Mouse (Mus musculus) limb, embryonic 15.5 days (tissue): ENCODE measurements around the gene Itga9. TPM values are rescaled to one million over a fixed set of nuclear protein-coding genes. Genes with fewer than 3 reads are reported as not detected.
A peak's percentile ranks its signal among the peaks of the same experiment; 100 is the strongest.

Experiments
- ATAC-seq: fragments of 200-750 bp; cut with Nextera tagmentation; 2 replicates; pipeline ENCODE4 v1.8.0; 2017; ENCODE audit warnings: low read depth, moderate TSS enrichment; ENCODE audit not compliant: insufficient number of reproducible peaks, low FRiP score, low TSS enrichment
- H3K27ac ChIP-seq: fragments of 300-500 bp; sonication (generic); 2 replicates; pipeline ENCODE4 v1.5.1; 2015; ENCODE audit warnings: moderate library complexity, mild to moderate bottlenecking, inconsistent platforms
- H3K27me3 ChIP-seq: fragments of 300-500 bp; sonication (generic); 2 replicates; pipeline ENCODE4 v1.6.1; 2015; ENCODE audit warnings: inconsistent platforms
- H3K36me3 ChIP-seq: fragments of 300-500 bp; sonication (generic); 2 replicates; pipeline ENCODE4 v1.6.1; 2015; ENCODE audit warnings: inconsistent platforms
- H3K4me1 ChIP-seq: fragments of 300-500 bp; sonication (generic); 2 replicates; pipeline ENCODE4 v1.6.1; 2015; ENCODE audit warnings: inconsistent platforms
- H3K4me2 ChIP-seq: fragments of 300-500 bp; sonication (generic); 2 replicates; pipeline ENCODE4 v1.6.1; 2015; ENCODE audit warnings: mild to moderate bottlenecking, inconsistent platforms
- H3K4me3 ChIP-seq: fragments of 300-500 bp; sonication (generic); 2 replicates; pipeline ENCODE4 v1.5.1; 2015; ENCODE audit warnings: mild to moderate bottlenecking, inconsistent platforms
- H3K9ac ChIP-seq: fragments of 300-500 bp; sonication (generic); 2 replicates; pipeline ENCODE4 v1.6.1; 2015; ENCODE audit warnings: inconsistent platforms
- H3K9me3 ChIP-seq: fragments of 300-500 bp; sonication (generic); 2 replicates; pipeline ENCODE4 v1.6.1; 2016; ENCODE audit warnings: inconsistent platforms
- WGBS: fragments of 180-500 bp; shearing (Covaris S2); methylation state at CpG from one replicate; pipeline ENCODE4 v1.1.7; 2015; 5-methylcytosine and 5-hydroxymethylcytosine counted together
- polyA plus RNA-seq: library from polyadenylated mRNA; unstranded; fragments of >200 nt; fragmentation: Nextera tagmentation; extraction: Ambion mirVana; gene quantifications from 2 replicates; pipeline ENCODE4 v1.2.1, GENCODE M21; 2015

Itga9 gene
- polyA plus RNA-seq, 1 experiment from 2014 or later, result 9.9 TPM

- H3K4me2 ChIP-seq, result no peak overlapping the region
- H3K4me1 ChIP-seq, result peaks cover 22% of the 10 kb centered on the region
- no peak overlapping the region for H3K27ac ChIP-seq
- 75% methylated on average over 12 of the region's 12 CpGs for WGBS
- H3K9ac ChIP-seq, result no peak overlapping the region
- H3K36me3 ChIP-seq, result peaks cover 14% of the 10 kb centered on the region
- no peaks in the 10 kb centered on the region for H3K9me3 ChIP-seq
- H3K4me3 ChIP-seq, result no peak overlapping the region
- no peaks in the 10 kb centered on the region for H3K27me3 ChIP-seq
- no peak for ATAC-seq
Measured at GRCm38 (mm10) chr9:118873031-118873430, 266.5 kb downstream of the Itga9 start.

GRCm38 (mm10) chr9:118873596-118873995 is 267.1 kb downstream of the Itga9 start:
- Histone ChIP-seq H3K36me3 (peaks cover 14% of the 10 kb centered on the region), H3K27me3 (no peaks in the 10 kb centered on the region), H3K4me1 (peaks cover 20% of the 10 kb centered on the region), H3K9ac (no peak overlapping the region), H3K27ac (no peak overlapping the region), H3K4me3 (no peak overlapping the region), H3K4me2 (no peak overlapping the region), H3K9me3 (no peaks in the 10 kb centered on the region)
- no peak for ATAC-seq
- WGBS, result 87% methylated on average over 3 of the region's 3 CpGs

GRCm38 (mm10) chr9:118875705-118876104 is 269.2 kb downstream of the Itga9 start:
- no peak overlapping the region for H3K27ac ChIP-seq
- peaks cover 20% of the 10 kb centered on the region for H3K4me1 ChIP-seq
- ATAC-seq, result 0 out of 2 replicates have a peak, but pooled peaks have one; percentile 35
- H3K4me3 ChIP-seq, result no peak overlapping the region
- no peak overlapping the region for H3K4me2 ChIP-seq
- no peaks in the 10 kb centered on the region for H3K9me3 ChIP-seq
- H3K27me3 ChIP-seq, result no peaks in the 10 kb centered on the region
- no peak overlapping the region for H3K9ac ChIP-seq
- WGBS, result 52% methylated on average over 4 of the region's 4 CpGs
- H3K36me3 ChIP-seq, result peaks cover 12% of the 10 kb centered on the region

GRCm38 (mm10) chr9:118876902-118877301 is 270.4 kb downstream of the Itga9 start:
- H3K36me3 ChIP-seq, result peaks cover 10% of the 10 kb centered on the region
- 77% methylated on average over 10 of the region's 10 CpGs for WGBS
- H3K4me1 ChIP-seq, result peaks cover 20% of the 10 kb centered on the region
- no peak overlapping the region for H3K9ac ChIP-seq
- ATAC-seq, result no peak
- H3K4me3 ChIP-seq, result no peak overlapping the region
- no peaks in the 10 kb centered on the region for H3K27me3 ChIP-seq
- H3K4me2 ChIP-seq, result no peak overlapping the region
- peak overlapping the region; percentile 38; the same call in 1 of the 2 replicates for H3K27ac ChIP-seq
- H3K9me3 ChIP-seq, result no peaks in the 10 kb centered on the region

- H3K9me3 ChIP-seq, result no peaks in the 10 kb centered on the region
- H3K9ac ChIP-seq, result no peak overlapping the region
- no peaks in the 10 kb centered on the region for H3K27me3 ChIP-seq
- WGBS, result 75% methylated on average over 7 of the region's 7 CpGs
- peak overlapping the region; percentile 38; the same call in 1 of the 2 replicates for H3K27ac ChIP-seq
- ATAC-seq, result no peak
- H3K4me1 ChIP-seq, result peaks cover 20% of the 10 kb centered on the region
- no peak overlapping the region for H3K4me3 ChIP-seq
- peaks cover 4% of the 10 kb centered on the region; the same call in 1 of the 2 replicates for H3K36me3 ChIP-seq
- H3K4me2 ChIP-seq, result no peak overlapping the region
Measured at GRCm38 (mm10) chr9:118877365-118878008, 271.0 kb downstream of the Itga9 start.

GRCm38 (mm10) chr9:118878596-118878995 is 272.1 kb downstream of the Itga9 start:
- no peak overlapping the region for H3K27ac ChIP-seq
- H3K27me3 ChIP-seq, result no peaks in the 10 kb centered on the region
- H3K4me3 ChIP-seq, result no peak overlapping the region
- 86% methylated on average over 11 of the region's 11 CpGs for whole genome bisulfite sequencing
- H3K9ac ChIP-seq, result no peak overlapping the region
- H3K9me3 ChIP-seq, result no peaks in the 10 kb centered on the region
- H3K4me1 ChIP-seq, result peaks cover 20% of the 10 kb centered on the region
- no peak overlapping the region for H3K4me2 ChIP-seq
- H3K36me3 ChIP-seq, result no peaks in the 10 kb centered on the region
- ATAC-seq, result no peak

- Histone ChIP-seq H3K4me3 (no peak overlapping the region), H3K36me3 (no peaks in the 10 kb centered on the region), H3K27me3 (no peaks in the 10 kb centered on the region), H3K4me1 (peaks cover 7% of the 10 kb centered on the region; the same call in 1 of the 2 replicates), H3K4me2 (no peak overlapping the region), H3K27ac (no peak overlapping the region), H3K9me3 (no peaks in the 10 kb centered on the region), H3K9ac (no peak overlapping the region)
- no peak for ATAC-seq
- WGBS, result 76% methylated on average over 7 of the region's 7 CpGs
Measured at GRCm38 (mm10) chr9:118881281-118881945, 274.9 kb downstream of the Itga9 start.

GRCm38 (mm10) chr9:118881946-118882284 is 275.4 kb downstream of the Itga9 start:
- Histone ChIP-seq H3K27ac (no peak overlapping the region), H3K27me3 (no peaks in the 10 kb centered on the region), H3K36me3 (no peaks in the 10 kb centered on the region), H3K9ac (no peak overlapping the region), H3K4me2 (no peak overlapping the region), H3K9me3 (no peaks in the 10 kb centered on the region), H3K4me1 (peaks cover 5% of the 10 kb centered on the region; the same call in 1 of the 2 replicates), H3K4me3 (no peak overlapping the region)
- no peak for ATAC-seq
- WGBS, result 85% methylated on average over 6 of the region's 6 CpGs

- 88% methylated on average over 7 of the region's 7 CpGs for WGBS
- H3K36me3 ChIP-seq, result 0 out of 2 replicates have a peak, but pooled peaks cover 6% of the 10 kb centered on the region
- peaks cover 3% of the 10 kb centered on the region; the same call in 1 of the 2 replicates for H3K4me1 ChIP-seq
- no peak overlapping the region for H3K9ac ChIP-seq
- H3K27me3 ChIP-seq, result no peaks in the 10 kb centered on the region; the same call in 1 of the 2 replicates
- no peaks in the 10 kb centered on the region for H3K9me3 ChIP-seq
- no peak overlapping the region for H3K4me3 ChIP-seq
- H3K27ac ChIP-seq, result no peak overlapping the region
- no peak overlapping the region for H3K4me2 ChIP-seq
- ATAC-seq, result no peak
Measured at GRCm38 (mm10) chr9:118883150-118883549, 276.7 kb downstream of the Itga9 start.

GRCm38 (mm10) chr9:118885785-118886184 is 279.3 kb downstream of the Itga9 start:
- Histone ChIP-seq H3K9ac (no peak overlapping the region), H3K9me3 (no peaks in the 10 kb centered on the region), H3K27ac (no peak overlapping the region), H3K27me3 (no peaks in the 10 kb centered on the region; the same call in 1 of the 2 replicates), H3K4me2 (no peak overlapping the region), H3K4me1 (peaks cover 15% of the 10 kb centered on the region), H3K4me3 (no peak overlapping the region), H3K36me3 (0 out of 2 replicates have a peak, but pooled peaks cover 10% of the 10 kb centered on the region)
- no peak for ATAC-seq
- WGBS, result 61% methylated on average over 6 of the region's 6 CpGs

GRCm38 (mm10) chr9:118887201-118887600 is 280.7 kb downstream of the Itga9 start:
- peaks cover 27% of the 10 kb centered on the region for H3K4me1 ChIP-seq
- 75% methylated on average over 7 of the region's 7 CpGs for WGBS
- ATAC-seq, result no peak
- H3K9ac ChIP-seq, result no peak overlapping the region
- H3K36me3 ChIP-seq, result 0 out of 2 replicates have a peak, but pooled peaks cover 10% of the 10 kb centered on the region
- no peak overlapping the region for H3K27ac ChIP-seq
- H3K4me2 ChIP-seq, result no peak overlapping the region
- no peaks in the 10 kb centered on the region for H3K9me3 ChIP-seq
- no peak overlapping the region for H3K4me3 ChIP-seq
- no peaks in the 10 kb centered on the region; the same call in 1 of the 2 replicates for H3K27me3 ChIP-seq

GRCm38 (mm10) chr9:118887734-118888133 is 281.2 kb downstream of the Itga9 start:
- Histone ChIP-seq H3K9me3 (no peaks in the 10 kb centered on the region), H3K4me2 (no peak overlapping the region), H3K9ac (no peak overlapping the region), H3K4me1 (peaks cover 31% of the 10 kb centered on the region), H3K4me3 (no peak overlapping the region), H3K27me3 (no peaks in the 10 kb centered on the region; the same call in 1 of the 2 replicates), H3K27ac (no peak overlapping the region), H3K36me3 (0 out of 2 replicates have a peak, but pooled peaks cover 10% of the 10 kb centered on the region)
- WGBS, result 87% methylated on average over 8 of the region's 8 CpGs
- ATAC-seq, result no peak
